16 mouse cellular contexts compared by ENCODE assay signal in genomic region chr4:109442126-109442525, GRCm38 (mm10). TPM values are rescaled to one million over a fixed set of nuclear protein-coding genes. Genes with fewer than 3 reads are reported as not detected.
A peak's percentile ranks its signal among the peaks of the same experiment; 100 is the strongest.
DNase-seq lines count a peak whose midpoint lies in the region; ATAC-seq and TF ChIP-seq lines count a peak whose summit lies in the region.
"Had no signal": no experiment of that assay in that cellular context is flagged by ENCODE, and none has a peak within 500 bp of the region (broad histone marks: within the 10 kb centered on the region; RNA-seq: fewer than 3 reads in every experiment).

No protein-coding gene starts in this region.

- no peaks in the 10 kb centered on the region for H3K9me3 ChIP-seq in kidney, embryonic 16.5 days (ENCODE audit: low read length)
- H3K9me3 ChIP-seq in liver, embryonic 14.5 days (ENCODE audit: control insufficient read depth, low read length) = no peaks in the 10 kb centered on the region
- H3K9me3 ChIP-seq in forebrain, embryonic 13.5 days (replicated peaks) = no peaks in the 10 kb centered on the region
- H3K9me3 ChIP-seq: forebrain, embryonic 15.5 days; hindbrain, embryonic 12.5 days; neural tube, embryonic 12.5 days had no signal

- H3K27ac ChIP-seq in kidney, adult 2 months (ENCODE audit: insufficient read depth, low read depth, low read length) = no peak overlapping the region
- H3K27ac ChIP-seq in kidney, embryonic 16.5 days (ENCODE audit: low read length) = no peak overlapping the region
- H3K27ac ChIP-seq in liver, embryonic 14.5 days = peak overlapping the region; percentile 97
- no peak overlapping the region for H3K27ac ChIP-seq in forebrain, embryonic 13.5 days
- H3K27ac ChIP-seq: forebrain, embryonic 15.5 days; hindbrain, embryonic 12.5 days; neural tube, embryonic 12.5 days had no signal

- H3K4me1 ChIP-seq in kidney, adult 2 months (ENCODE audit: control insufficient read depth, insufficient read depth, low read length) = no peaks in the 10 kb centered on the region; the same call in 1 of the 2 replicates
- peaks cover 4% of the 10 kb centered on the region; the same call in 1 of the 2 replicates for H3K4me1 ChIP-seq in kidney, embryonic 16.5 days (ENCODE audit: insufficient read depth, low read length)
- peaks cover 91% of the 10 kb centered on the region in 2 experiments for H3K4me1 ChIP-seq in liver, embryonic 14.5 days (replicated peaks; ENCODE audit: control insufficient read depth in 2 of 2, insufficient read depth in 2 of 2, low read length in 1 of 2)
- H3K4me1 ChIP-seq in forebrain, embryonic 13.5 days = peaks cover 10% of the 10 kb centered on the region
- H3K4me1 ChIP-seq: forebrain, embryonic 15.5 days; hindbrain, embryonic 12.5 days had no signal

- H3K4me3 ChIP-seq in kidney, adult 2 months (ENCODE audit: insufficient read depth, low read depth, low read length) = no peak overlapping the region
- H3K4me3 ChIP-seq in kidney, embryonic 16.5 days (ENCODE audit: low read length) = no peak overlapping the region
- no peak overlapping the region; a peak in 1 of 4 replicates for H3K4me3 ChIP-seq in liver, embryonic 14.5 days (ENCODE audit: insufficient read depth in 1 of 2, low read depth in 2 of 2, low read length in 2 of 2)
- H3K4me3 ChIP-seq in forebrain, embryonic 13.5 days = no peak overlapping the region
- H3K4me3 ChIP-seq: forebrain, embryonic 15.5 days; hindbrain, embryonic 12.5 days; neural tube, embryonic 12.5 days had no signal

- H3K27me3 ChIP-seq in kidney, adult 2 months (replicated peaks; ENCODE audit: control insufficient read depth, insufficient read depth, low read length) = no peaks in the 10 kb centered on the region
- H3K27me3 ChIP-seq in kidney, embryonic 16.5 days (ENCODE audit: insufficient read depth, low read length) = no peaks in the 10 kb centered on the region
- no peaks in the 10 kb centered on the region for H3K27me3 ChIP-seq in liver, embryonic 14.5 days (ENCODE audit: control insufficient read depth, insufficient read depth, low read length)
- H3K27me3 ChIP-seq in forebrain, embryonic 13.5 days = no peaks in the 10 kb centered on the region
- H3K27me3 ChIP-seq: forebrain, embryonic 15.5 days; hindbrain, embryonic 12.5 days; neural tube, embryonic 12.5 days had no signal

- no peak for TF ChIP-seq EP300 in liver, embryonic 14.5 days (IDR thresholded peaks at IDR 0.05; ENCODE audit: low read depth)

- WGBS in kidney, adult 2 months = 58% methylated on average over 7 of the region's 7 CpGs
- WGBS in kidney, embryonic 16.5 days = 87% methylated on average over 7 of the region's 7 CpGs
- 86% methylated on average over 7 of the region's 7 CpGs for WGBS in liver, embryonic 14.5 days (ENCODE audit: insufficient replicate concordance)
- WGBS in forebrain, embryonic 13.5 days = 90% methylated on average over 7 of the region's 7 CpGs

- H3K9ac ChIP-seq in kidney, embryonic 16.5 days (replicated peaks; ENCODE audit: low read length) = no peak overlapping the region
- peak overlapping the region; percentile 45 for H3K9ac ChIP-seq in liver, embryonic 14.5 days (replicated peaks)
- H3K9ac ChIP-seq in forebrain, embryonic 13.5 days = no peak overlapping the region
- H3K9ac ChIP-seq: forebrain, embryonic 15.5 days; hindbrain, embryonic 12.5 days; lung, embryonic 14.5 days; neural tube, embryonic 12.5 days had no signal

- TF ChIP-seq CTCF in kidney, adult 2 months (conservative IDR thresholded peaks at IDR 0.05; ENCODE audit: insufficient read depth, insufficient read length, low read depth, low read length) = no peak
- no peak for TF ChIP-seq CTCF in liver, embryonic 14.5 days (IDR thresholded peaks at IDR 0.05; ENCODE audit: low read depth)

- H3K4me2 ChIP-seq in kidney, embryonic 16.5 days (replicated peaks; ENCODE audit: low read depth, low read length) = no peak overlapping the region
- H3K4me2 ChIP-seq in liver, embryonic 14.5 days (ENCODE audit: low read depth) = peak overlapping the region; percentile 52
- H3K4me2 ChIP-seq in forebrain, embryonic 13.5 days = no peak overlapping the region
- H3K4me2 ChIP-seq: forebrain, embryonic 15.5 days; hindbrain, embryonic 12.5 days; lung, embryonic 14.5 days; neural tube, embryonic 12.5 days had no signal

- DNase-seq in cerebellum, adult 9-10 months = peak; percentile 32
- DNase-seq in kidney, adult 2 months = peak; percentile 58
- DNase-seq in adrenal gland, postnatal 25 days = peak; percentile 39
- DNase-seq in liver, embryonic 14.5 days (ENCODE audit: low read depth in 3 of 3, low spot score in 3 of 3) = no peak
- no peak for DNase-seq in thymus, postnatal 4 days
- DNase-seq: B cell, adult 2 months; gastrocnemius, postnatal 25 days; lung, embryonic 14.5 days; thymus, postnatal 14 days had no signal

- no peak for ATAC-seq in cerebellum, adult (ENCODE audit: insufficient number of reproducible peaks, low FRiP score, low TSS enrichment)
- no peak for ATAC-seq in kidney, embryonic 16.5 days (ENCODE audit: low FRiP score, low TSS enrichment)
- no peak for ATAC-seq in liver, embryonic 14.5 days (ENCODE audit: insufficient read depth)
- no peak for ATAC-seq in forebrain, embryonic 13.5 days
- ATAC-seq: forebrain, embryonic 15.5 days; inflammation-experienced regulatory T-cells, adult 6 months had no signal

- no peak for TF ChIP-seq POLR2A in kidney, adult 2 months (IDR thresholded peaks at IDR 0.05; ENCODE audit: low read depth, low read length)

- peaks cover 2% of the 10 kb centered on the region; the same call in 1 of the 2 replicates for H3K36me3 ChIP-seq in kidney, adult 2 months (ENCODE audit: control insufficient read depth, insufficient read depth, low read length)
- no peaks in the 10 kb centered on the region for H3K36me3 ChIP-seq in kidney, embryonic 16.5 days (ENCODE audit: insufficient read depth, low read length)
- peaks cover 41% of the 10 kb centered on the region for H3K36me3 ChIP-seq in liver, embryonic 14.5 days (replicated peaks; ENCODE audit: control insufficient read depth, insufficient read depth, low read depth)
- H3K36me3 ChIP-seq in forebrain, embryonic 13.5 days (ENCODE audit: poor library complexity, severe bottlenecking) = no peaks in the 10 kb centered on the region
- H3K36me3 ChIP-seq: forebrain, embryonic 15.5 days; hindbrain, embryonic 12.5 days had no signal

RNA-seq across cellular contexts. Expression of gene Ttc39a, which starts 35.7 kb away (rescaled TPM):
- 2.8 and 3.1 TPM in 2 replicates for polyA plus RNA-seq in kidney, adult 2 months (2012; rRNA removed)
- polyA plus RNA-seq in kidney, embryonic 16.5 days (2015; fragmentation: Nextera tagmentation; extraction: Ambion mirVana) = 4.8 and 6.0 TPM in 2 replicates
- 4.9 and 7.8 TPM in 2 replicates for total RNA-seq in adrenal gland, postnatal 25 days (2021)
- polyA plus RNA-seq in liver, embryonic 14.5 days (2012; rRNA removed) = 8.7 and 11.7 TPM in 2 replicates
- 13.6 and 15.4 TPM in 2 replicates for polyA plus RNA-seq in liver, embryonic 14.5 days (2014; fragmentation: Nextera tagmentation; extraction: Ambion mirVana)
- 0.86 and 1.0 TPM in 2 replicates for polyA plus RNA-seq in forebrain, embryonic 13.5 days (2015; fragmentation: Nextera tagmentation; extraction: Ambion mirVana)

RNA-seq across cellular contexts. Expression of gene Rnf11, which starts 42.4 kb away (rescaled TPM):
- polyA plus RNA-seq in kidney, adult 2 months (2012; rRNA removed) = 52.9 and 57.5 TPM in 2 replicates
- polyA plus RNA-seq in kidney, embryonic 16.5 days (2015; fragmentation: Nextera tagmentation; extraction: Ambion mirVana) = 29.0 and 29.3 TPM in 2 replicates
- 184 and 194 TPM in 2 replicates for total RNA-seq in adrenal gland, postnatal 25 days (2021)
- 13.6 and 22.2 TPM in 2 replicates for polyA plus RNA-seq in liver, embryonic 14.5 days (2012; rRNA removed)
- polyA plus RNA-seq in liver, embryonic 14.5 days (2014; fragmentation: Nextera tagmentation; extraction: Ambion mirVana) = 39.1 and 40.7 TPM in 2 replicates
- polyA plus RNA-seq in forebrain, embryonic 13.5 days (2015; fragmentation: Nextera tagmentation; extraction: Ambion mirVana) = 46.5 and 49.2 TPM in 2 replicates

Comparison
In these comparisons a context has a peak if more than half of its experiments do, and no peak if none do; other contexts are left out.
1. DNase-seq: peak in cerebellum, adult 9-10 months (single experiment), kidney, adult 2 months (single experiment) and adrenal gland, postnatal 25 days (single experiment); none in liver, embryonic 14.5 days (0 of 3) and thymus, postnatal 4 days (single experiment).